Mouse (Mus musculus) olfactory bulb, adult 2 months (tissue): ENCODE measurements at regions not wholly inside any gene's neighbourhood (a gene's known extent, or its start where the extent isn't known, plus 50 kb on each side); places are given as distances from the start of the nearest gene placed in this dataset.

ENCODE experiments used
- CTCF ChIP-seq: fragments of 200-500 bp; IDR thresholded peaks from 2 replicates; pipeline ENCODE4 v1.5.1; 2012; ENCODE audit warnings: low read depth, mild to moderate bottlenecking, low read length, moderate library complexity; ENCODE audit not compliant: insufficient read depth
- POLR2A ChIP-seq: fragments of 200-500 bp; IDR thresholded peaks from 2 replicates; pipeline ENCODE4 v1.6.1; 2012; ENCODE audit warnings: mild to moderate bottlenecking, low read depth, low read length, moderate library complexity; ENCODE audit not compliant: insufficient read depth

- TF ChIP-seq CTCF (no peak), POLR2A (no peak)
Observed at GRCm38 (mm10) chr12:92775668-92776067, 926.7 kb upstream of the Sel1l start.
